Mouse (Mus musculus) forelimb bud, embryonic 11.5 days (tissue): ENCODE measurements around the gene Ube4b.
"Not testable (repeated sequence)": the region's sequence is repeated elsewhere in the genome, so short reads cannot be mapped to it uniquely, and the experiment has no call there.

Experiments used
- DNase-seq: peaks from one replicate; pipeline ENCODE4 v3.0.0-alpha.2; 2012; ENCODE audit warnings: low read depth, low spot score

Gene Ube4b

GRCm38 (mm10) chr4:149426325-149427199 is at the start of gene Ube4b:
Gene Ube4b (minus strand): TSS chr4:149426749.
- DNase-seq = peak; percentile 98

DNA sequence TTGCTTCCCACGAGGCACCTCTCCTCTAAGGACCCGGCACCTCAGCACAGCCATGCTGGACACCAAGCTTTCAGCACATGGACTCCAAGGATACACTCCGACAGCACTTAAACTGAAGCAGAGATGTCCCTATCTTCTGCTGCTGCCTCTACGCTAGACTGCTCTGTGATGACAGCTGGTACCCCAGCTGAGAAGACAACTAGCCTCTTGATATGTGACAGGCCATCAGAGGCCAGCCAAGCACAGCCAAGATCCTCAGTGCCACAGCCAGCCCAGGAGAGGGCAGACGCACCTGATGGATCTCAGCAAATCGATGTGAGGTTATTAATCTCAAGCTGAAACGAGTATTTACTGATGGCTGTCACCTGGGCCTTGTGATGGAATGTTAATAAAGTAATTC is 48.5 kb upstream of the Ube4b start:
- DNase-seq = no peak

GRCm38 (mm10) chr4:149469557-149469956 is 43.0 kb upstream of the Ube4b start:
- no peak for DNase-seq

GRCm38 (mm10) chr4:149463435-149463950 is 36.9 kb upstream of the Ube4b start:
- no peak for DNase-seq

- DNase-seq = no peak
Observed at GRCm38 (mm10) chr4:149462305-149462971, 35.9 kb upstream of the Ube4b start.

DNA sequence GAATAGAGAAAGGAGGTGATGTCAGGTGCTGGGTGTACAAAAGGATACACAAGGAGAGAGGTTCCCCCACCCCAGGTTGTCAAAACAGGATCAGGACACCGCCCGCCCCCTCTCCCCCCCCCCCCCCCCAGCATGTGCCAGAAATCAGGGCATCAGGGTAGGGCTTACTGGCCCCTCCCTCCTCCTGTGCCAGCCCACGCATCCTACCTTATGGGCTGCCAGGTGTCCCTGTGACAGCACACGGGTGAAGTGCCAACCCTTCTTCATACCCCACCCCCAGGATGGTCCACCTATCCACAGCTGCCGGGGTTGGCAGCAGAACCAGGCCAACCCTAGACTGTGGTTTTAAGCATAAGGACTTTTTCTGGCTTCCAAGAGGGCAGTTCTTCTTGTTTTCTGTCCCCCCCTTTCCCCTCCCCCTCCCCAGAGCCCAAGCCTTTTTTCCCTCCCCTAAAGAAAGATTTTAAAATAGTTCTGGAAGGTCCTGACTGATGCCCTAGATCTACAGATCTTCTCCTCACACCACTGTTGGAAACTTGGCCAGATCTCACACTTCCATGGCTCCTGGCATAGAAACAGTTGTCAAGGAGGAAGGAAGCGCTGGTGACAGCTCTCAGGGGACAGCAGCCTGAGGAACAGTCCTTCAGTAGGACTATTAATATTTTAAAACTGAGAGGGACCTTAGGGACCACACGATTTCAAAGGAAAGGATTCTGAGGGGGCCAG is 35.2 kb upstream of the Ube4b start:
- DNase-seq = no peak

- not testable (repeated sequence) for DNase-seq
Observed at GRCm38 (mm10) chr4:149460475-149460874, 33.9 kb upstream of the Ube4b start.

- DNase-seq = no peak
Observed at GRCm38 (mm10) chr4:149459425-149459824, 32.9 kb upstream of the Ube4b start.

DNA sequence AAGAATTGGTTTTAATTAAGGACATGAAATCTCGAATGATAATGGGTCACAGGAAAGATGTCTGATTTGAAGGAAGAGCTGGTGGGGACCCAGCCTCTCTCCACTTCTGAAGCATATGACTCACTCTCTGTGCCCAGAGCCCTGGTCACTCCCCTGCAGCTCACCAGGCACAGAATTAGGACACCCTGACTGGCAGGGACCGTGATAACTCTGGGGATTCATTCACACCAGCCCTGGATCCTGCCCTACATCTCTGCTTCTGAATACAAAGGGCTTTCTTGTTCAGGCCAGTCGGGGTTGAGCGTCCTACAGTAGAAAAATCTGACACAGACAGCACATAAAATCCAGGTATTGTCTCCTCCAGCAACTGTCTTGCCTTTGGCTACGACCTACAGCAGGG is 32.0 kb upstream of the Ube4b start:
- DNase-seq = no peak

DNA sequence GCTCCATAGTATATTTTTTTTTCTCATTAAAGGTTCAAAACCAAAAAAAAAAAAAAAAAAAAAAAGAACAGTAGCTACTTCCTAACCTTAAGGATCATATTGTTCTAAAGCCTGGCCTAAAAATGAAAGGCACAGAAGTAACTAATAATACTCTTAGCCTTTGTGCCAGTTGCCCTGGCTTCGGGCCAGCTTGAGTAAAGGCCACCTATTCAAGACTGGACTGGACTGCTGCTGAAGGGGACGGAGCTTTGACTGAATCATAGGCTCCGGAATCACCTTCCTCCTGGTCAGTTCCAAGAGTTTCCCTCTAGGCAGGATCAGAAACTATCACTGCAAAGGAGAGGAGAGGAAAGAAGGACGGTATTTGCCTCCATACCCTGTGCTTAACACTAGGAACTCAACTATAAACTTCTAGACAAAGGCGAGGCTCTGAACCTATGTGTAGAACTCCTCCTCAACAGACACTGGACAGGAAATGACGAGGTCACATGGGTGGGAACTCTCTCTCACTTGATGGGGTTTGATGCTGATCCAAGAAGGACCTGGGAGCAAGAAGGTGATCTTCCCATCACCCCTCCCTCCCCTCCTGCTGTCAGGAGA is 31.4 kb upstream of the Ube4b start:
- no peak for DNase-seq

DNA sequence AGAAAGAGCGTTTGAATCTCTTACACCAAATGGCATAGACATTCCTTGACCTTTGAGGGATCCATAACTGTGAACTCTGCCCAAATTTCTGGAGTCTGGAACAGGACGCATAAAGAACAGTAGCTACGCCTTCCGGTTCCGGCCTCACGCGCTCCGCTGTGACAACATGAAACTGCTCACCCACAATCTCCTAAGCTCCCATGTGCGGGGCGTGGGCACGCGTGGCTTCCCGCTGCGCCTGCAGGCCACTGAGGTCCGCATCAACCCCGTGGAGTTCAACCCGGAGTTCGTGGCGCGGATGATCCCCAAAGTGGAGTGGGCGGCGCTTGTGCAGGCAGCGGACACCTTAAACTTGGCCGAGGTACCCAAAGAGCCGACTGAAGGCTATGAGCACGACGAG is 30.6 kb upstream of the Ube4b start:
- not testable (repeated sequence) for DNase-seq

- no peak for DNase-seq
Observed at GRCm38 (mm10) chr4:149454879-149455278, 28.3 kb upstream of the Ube4b start, which contains the start of gene Rbp7. Gene Rbp7 (minus strand): TSS chr4:149454978.

- DNase-seq = no peak
Observed at GRCm38 (mm10) chr4:149454263-149454662, 27.7 kb upstream of the Ube4b start.

DNA sequence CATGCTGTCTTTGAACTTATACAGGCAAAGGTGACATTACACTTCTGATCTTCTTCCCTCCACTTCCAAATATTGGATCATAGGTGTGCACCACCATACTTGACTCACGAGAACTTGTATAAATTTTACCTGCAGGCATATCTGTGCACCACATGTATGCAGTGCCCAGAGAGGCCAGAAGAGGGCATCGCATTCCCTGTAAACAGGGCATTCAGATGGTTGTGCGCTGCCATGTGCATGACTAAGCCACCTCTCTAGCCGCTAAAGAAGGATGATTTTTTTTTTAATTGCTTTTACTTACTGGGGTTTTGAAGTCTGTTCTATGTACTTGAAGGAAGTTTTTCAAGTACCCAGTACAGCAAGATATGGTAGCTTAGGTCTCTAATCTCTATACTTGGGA is 27.1 kb upstream of the Ube4b start:
- DNase-seq = peak; percentile 43

DNA sequence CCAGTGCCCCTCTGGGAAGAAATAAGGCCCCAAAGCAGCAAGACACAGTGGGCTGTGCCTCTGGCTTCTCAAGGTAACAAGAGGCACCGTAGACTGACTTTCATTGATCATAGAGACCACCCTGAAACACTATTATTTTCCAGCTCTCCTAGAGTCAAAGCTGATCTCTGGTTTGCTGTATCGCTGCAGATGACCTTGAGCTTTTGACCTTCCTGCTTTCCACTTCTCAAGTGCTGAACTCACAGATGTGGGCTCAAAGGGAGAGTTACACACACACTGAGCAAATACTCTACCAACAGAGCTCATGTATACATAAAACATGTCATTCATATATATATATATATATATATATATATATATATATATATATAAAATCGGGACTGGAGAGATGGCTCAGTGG is 24.1 kb upstream of the Ube4b start:
- DNase-seq = no peak

- no peak for DNase-seq
Observed at GRCm38 (mm10) chr4:149446309-149446708, 19.8 kb upstream of the Ube4b start.

GRCm38 (mm10) chr4:149445868-149446267 is 19.3 kb upstream of the Ube4b start:
- DNase-seq = peak; percentile 72

DNA sequence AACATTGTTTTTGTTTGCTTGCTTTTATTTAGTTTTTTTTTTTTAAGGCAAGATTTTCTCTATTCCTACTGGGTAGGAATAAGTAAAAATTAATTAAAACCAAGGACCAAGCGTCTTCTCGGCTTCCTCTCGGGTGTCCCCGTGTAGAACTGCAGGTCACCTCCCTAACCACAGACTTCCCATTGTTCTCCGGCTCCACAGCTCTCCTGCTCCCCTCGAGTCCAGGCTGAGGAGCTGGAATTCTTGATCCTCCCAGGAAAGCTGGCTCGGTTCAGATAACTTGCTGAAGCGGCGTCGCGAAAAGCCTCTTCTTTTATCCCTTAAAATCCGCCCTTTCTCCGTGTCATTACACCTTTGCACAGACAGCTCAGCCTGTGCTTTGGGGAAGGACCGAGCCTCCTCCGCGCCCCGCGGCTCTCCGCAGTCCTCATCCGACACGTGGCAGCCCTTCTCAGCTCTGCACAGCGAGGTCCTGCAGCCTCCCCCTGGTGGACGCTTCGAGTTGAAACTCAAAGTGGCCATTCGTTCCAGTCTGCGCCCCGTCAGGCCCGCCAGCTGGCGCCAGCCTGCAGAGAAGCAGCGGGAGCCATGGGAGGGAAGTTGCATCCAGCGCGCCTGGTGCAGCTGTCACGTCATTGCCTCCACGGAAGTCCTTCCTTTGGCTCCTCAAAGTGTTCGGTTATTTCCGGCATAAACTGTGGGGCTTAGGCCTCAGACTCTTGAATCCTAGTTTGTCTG is 18.6 kb upstream of the Ube4b start:
- DNase-seq = peak; percentile 97

- DNase-seq = no peak
Observed at GRCm38 (mm10) chr4:149444465-149444864, 17.9 kb upstream of the Ube4b start.

DNA sequence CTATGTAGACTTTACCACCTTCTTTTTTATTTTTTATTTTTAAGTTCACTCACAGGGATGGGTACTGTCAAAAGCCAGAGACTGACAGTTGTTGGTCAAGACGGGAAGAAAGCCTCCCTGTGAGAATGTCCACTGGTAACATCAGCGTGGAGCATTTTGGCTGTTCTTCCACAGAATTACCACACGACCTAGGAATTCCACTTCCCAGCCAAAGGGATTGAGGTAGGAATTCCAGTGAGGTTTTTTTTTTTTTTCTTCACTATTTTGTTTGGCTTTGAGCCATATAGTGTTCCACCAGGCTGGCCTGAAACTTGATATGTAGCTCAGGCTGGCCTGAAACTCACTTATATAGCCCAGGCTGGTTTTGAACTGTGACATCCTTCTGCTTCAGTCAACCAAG is 15.9 kb upstream of the Ube4b start:
- DNase-seq = no peak

GRCm38 (mm10) chr4:149440576-149440975 is 14.0 kb upstream of the Ube4b start:
- no peak for DNase-seq
